Mouse (Mus musculus) hindbrain, embryonic 10.5 days (tissue): ENCODE measurements at regions not wholly inside any gene's neighbourhood (a gene's known extent, or its start where the extent isn't known, plus 50 kb on each side); places are given as distances from the start of the nearest gene placed in this dataset.

Experiments used
- DNase-seq: peaks from one replicate; pipeline ENCODE4 v3.0.0-alpha.2; 2017; ENCODE audit warnings: low spot score
- H3K27ac ChIP-seq: fragments of 300-500 bp; sonication (generic); 2 replicates; pipeline ENCODE4 v1.5.1; 2016; ENCODE audit warnings: mild to moderate bottlenecking, moderate library complexity
- H3K27me3 ChIP-seq: fragments of 300-500 bp; sonication (generic); 2 replicates; pipeline ENCODE4 v1.6.1; 2016; ENCODE audit warnings: mild to moderate bottlenecking; ENCODE audit not compliant: poor library complexity, insufficient read depth, severe bottlenecking
- H3K36me3 ChIP-seq: fragments of 300-500 bp; sonication (generic); 2 replicates; pipeline ENCODE4 v1.6.1; 2016; ENCODE audit warnings: mild to moderate bottlenecking, moderate library complexity
- H3K4me1 ChIP-seq: fragments of 300-500 bp; sonication (generic); replicated peaks from 2 replicates; pipeline ENCODE4 v1.6.1; 2016; ENCODE audit warnings: mild to moderate bottlenecking
- H3K4me3 ChIP-seq: fragments of 300-500 bp; sonication (generic); 2 replicates; pipeline ENCODE4 v1.5.1; 2016; ENCODE audit warnings: mild to moderate bottlenecking, moderate library complexity
- H3K9me3 ChIP-seq: fragments of 300-500 bp; sonication (generic); 2 replicates; pipeline ENCODE4 v1.6.1; 2016; ENCODE audit warnings: mild to moderate bottlenecking, moderate library complexity
- WGBS: fragments of 180-500 bp; shearing (Covaris S2); methylation state at CpG from one replicate; pipeline ENCODE4 v1.1.7; 2016; 5-methylcytosine and 5-hydroxymethylcytosine counted together

DNA sequence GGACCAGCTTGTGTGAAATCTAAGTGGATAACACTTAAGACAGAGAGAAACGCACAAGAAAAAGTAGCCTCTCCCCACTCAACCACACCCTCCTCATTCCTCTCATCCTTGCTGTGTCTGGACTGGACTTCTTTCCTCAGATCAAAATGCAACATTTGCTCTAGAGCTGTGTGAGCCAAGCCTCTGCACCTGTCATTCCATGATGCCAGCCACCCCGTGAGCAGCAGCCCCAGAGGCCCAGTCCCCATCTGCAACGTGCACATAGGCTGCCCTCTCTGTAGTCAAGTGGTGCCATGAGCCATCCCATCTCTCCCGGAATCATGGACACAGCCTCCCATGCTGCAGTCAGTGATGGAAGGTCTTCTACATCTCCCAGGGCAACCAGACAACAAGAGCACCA, 55.1 kb upstream of the Gpc1 start:
- DNase-seq, result no peak
- Histone ChIP-seq H3K4me1 (peaks cover 35% of the 10 kb centered on the region), H3K36me3 (no peaks in the 10 kb centered on the region), H3K27ac (no peak overlapping the region), H3K9me3 (no peaks in the 10 kb centered on the region), H3K27me3 (no peaks in the 10 kb centered on the region), H3K4me3 (no peak overlapping the region)
- WGBS, result 90% methylated on average over 4 of the region's 4 CpGs

DNA sequence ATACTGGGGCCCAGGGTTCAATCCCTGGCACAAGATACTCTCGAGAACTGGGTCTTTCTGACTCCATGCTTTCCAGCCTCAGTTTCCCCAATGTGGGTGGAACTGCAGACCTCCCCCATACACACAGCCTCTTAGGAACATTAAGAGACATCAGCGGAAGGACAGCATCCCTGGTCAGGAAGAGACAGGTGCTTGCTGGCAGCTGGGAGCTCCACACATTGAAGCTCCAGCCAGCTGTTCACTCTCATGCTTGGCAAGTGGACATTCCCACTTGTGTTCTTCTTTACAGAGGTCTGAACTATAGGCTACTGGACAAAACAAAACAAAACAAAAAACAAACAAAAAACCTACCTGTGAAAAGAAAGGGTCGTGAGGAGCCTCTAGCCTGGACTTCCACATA, 55.5 kb upstream of the Gpc1 start:
- H3K36me3 ChIP-seq, result no peaks in the 10 kb centered on the region
- no peak for DNase-seq
- no peak overlapping the region for H3K4me3 ChIP-seq
- 85% methylated on average over 3 of the region's 3 CpGs for WGBS
- H3K9me3 ChIP-seq, result no peaks in the 10 kb centered on the region
- H3K4me1 ChIP-seq, result peaks cover 35% of the 10 kb centered on the region
- no peaks in the 10 kb centered on the region for H3K27me3 ChIP-seq
- no peak overlapping the region for H3K27ac ChIP-seq

DNA sequence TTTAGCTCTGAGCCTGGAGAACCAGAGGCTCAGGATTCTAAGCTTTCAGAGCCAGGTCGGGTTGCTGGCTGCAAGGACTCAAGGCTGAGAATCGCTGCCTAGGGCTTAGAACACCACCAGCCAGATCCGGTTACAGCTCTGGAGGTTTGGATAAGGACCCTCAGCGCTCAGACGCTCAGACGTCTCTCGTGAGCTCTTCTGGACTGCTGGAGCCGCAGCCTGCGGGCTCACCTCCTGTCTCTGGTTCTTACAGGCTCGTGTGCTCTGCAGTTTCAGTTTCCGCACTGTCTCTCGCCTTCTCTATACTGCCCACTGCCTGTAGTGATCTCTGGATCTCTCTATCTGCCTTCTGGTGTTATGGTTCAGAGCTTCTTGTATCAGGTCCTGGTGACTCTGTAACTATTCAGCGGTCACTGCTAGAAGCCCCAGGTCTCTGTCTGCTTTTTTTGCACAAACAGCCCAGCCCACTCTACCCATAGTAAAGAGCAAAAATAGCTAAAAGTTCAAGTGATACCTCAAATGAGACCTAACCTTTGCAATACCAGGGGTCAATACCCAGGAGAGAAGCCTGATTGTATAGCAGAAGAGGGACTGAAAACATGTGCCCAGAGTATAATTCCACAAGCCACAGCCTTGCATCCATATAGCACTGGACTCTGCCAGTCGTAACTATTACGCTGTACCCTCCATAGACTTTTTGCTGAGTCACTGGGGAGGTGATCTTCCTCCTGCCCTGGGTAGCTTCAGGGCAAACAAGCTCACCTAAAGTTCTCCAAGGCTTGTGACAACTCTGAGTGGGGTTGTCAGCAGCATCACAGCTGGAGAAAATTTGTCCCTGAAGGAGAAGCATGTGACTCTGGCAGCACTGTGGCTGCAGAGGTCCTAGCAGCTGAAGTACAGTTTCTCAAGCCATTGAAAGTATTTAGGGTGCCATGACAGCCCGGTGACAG, 56.4 kb upstream of the Gpc1 start:
- H3K4me3 ChIP-seq, result no peak overlapping the region
- no peaks in the 10 kb centered on the region for H3K9me3 ChIP-seq
- H3K27ac ChIP-seq, result peak overlapping the region; percentile 56
- 40% methylated on average over 16 of the region's 16 CpGs for WGBS
- no peaks in the 10 kb centered on the region for H3K27me3 ChIP-seq
- DNase-seq, result peak; percentile 26
- H3K4me1 ChIP-seq, result peaks cover 36% of the 10 kb centered on the region
- no peaks in the 10 kb centered on the region for H3K36me3 ChIP-seq

DNA sequence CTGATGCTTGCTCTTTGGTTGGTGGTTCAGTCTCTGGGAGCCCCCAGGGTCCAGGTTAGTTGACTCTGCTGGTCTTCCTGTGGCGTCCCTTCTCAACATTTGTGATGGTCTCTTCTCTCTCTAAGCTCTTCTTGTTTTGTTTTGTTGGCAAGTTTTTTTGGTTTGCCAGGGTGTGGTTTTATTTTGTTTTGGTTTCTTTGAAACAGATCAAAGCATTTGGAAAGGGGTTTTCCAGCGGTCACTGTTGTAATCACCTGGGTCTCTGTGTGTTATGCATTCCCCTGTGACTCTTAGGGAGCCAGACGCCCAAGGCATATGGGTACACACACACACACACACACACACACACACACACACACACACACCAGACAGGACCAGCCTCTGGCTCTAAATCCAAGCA, 57.4 kb upstream of the Gpc1 start:
- peak overlapping the region; percentile 56; the same call in 1 of the 2 replicates for H3K27ac ChIP-seq
- DNase-seq, result no peak
- H3K9me3 ChIP-seq, result no peaks in the 10 kb centered on the region
- H3K27me3 ChIP-seq, result no peaks in the 10 kb centered on the region
- H3K4me1 ChIP-seq, result peaks cover 46% of the 10 kb centered on the region
- H3K4me3 ChIP-seq, result no peak overlapping the region
- H3K36me3 ChIP-seq, result no peaks in the 10 kb centered on the region
- WGBS, result 70% methylated on average over 3 of the region's 3 CpGs

DNA sequence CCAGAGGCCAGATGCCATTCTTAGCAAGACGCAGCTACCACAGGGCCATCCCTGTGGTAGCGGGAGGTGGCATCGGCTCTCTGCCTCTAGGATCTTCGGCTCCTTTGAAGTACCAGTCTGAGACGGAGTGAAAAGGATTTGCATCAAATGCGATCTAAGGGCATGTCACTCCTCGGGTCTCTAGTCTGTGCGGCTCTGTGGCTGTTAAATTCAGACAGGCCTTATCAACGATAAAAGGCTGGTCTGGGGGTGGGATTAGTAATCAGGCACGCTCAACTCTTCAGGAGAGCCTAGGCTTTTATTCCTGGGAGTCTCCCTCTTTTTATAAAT, 58.7 kb upstream of the Gpc1 start:
- Histone ChIP-seq H3K36me3 (no peaks in the 10 kb centered on the region), H3K27me3 (no peaks in the 10 kb centered on the region), H3K4me1 (peaks cover 48% of the 10 kb centered on the region), H3K27ac (peak overlapping the region; percentile 42), H3K4me3 (no peak overlapping the region), H3K9me3 (no peaks in the 10 kb centered on the region)
- WGBS, result 70% methylated on average over 10 of the region's 10 CpGs
- no peak for DNase-seq

DNA sequence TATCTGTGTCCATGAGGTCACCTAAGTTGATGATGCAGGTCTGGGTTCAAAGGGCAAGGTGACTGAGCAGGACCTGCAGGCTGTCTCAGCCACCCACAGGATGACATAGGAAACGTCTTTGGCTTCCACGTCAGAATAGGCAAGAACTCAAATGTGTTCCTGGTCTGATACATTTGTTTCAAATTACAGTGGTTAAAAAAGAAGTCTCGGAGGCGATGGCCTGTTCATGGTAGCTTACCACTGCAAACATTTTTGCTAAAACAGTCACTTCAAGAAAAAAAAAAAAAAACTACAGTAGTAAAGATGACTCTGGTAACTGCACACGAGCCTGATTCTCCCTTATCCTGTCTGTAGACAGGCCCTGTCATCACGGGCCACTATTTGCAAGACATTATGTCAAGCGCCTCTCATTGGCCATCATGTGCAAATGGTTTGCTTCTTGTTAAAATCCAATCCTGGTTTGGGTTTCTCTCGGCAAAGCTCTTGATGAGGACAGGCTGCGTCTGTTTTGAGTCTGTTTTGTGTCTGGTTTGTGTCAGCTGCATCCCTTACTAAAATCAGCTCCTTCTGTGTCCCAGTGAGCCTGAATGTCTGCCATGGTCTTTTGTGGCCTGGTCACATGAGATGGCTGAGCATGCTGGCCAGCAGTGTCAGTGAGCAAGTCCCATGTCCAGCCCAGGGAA, 59.2 kb upstream of the Gpc1 start:
- H3K27me3 ChIP-seq, result no peaks in the 10 kb centered on the region
- 66% methylated on average over 9 of the region's 9 CpGs for WGBS
- H3K9me3 ChIP-seq, result no peaks in the 10 kb centered on the region
- no peak for DNase-seq
- H3K36me3 ChIP-seq, result no peaks in the 10 kb centered on the region
- H3K4me3 ChIP-seq, result no peak overlapping the region
- H3K27ac ChIP-seq, result peak overlapping the region; percentile 42; the same call in 1 of the 2 replicates
- peaks cover 54% of the 10 kb centered on the region for H3K4me1 ChIP-seq

DNA sequence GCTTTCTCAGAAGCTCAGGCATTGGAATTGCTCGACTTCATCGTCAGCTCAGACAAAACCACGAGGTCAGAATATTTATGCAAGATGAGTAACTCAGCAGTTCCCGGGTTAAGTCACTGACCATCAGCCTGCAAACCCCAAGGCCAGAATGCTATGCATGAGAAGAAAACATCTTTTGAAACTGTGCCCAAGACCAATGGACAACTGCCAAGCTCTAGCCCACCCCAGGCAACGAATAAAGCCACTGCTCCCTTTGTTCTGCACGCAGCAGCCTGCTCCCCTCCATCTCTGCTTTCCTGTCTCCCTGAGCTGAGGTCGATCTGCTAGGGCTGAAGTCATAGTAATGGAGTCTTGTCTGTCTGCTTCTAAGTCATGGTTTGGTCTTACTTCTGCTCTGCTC, 61.7 kb upstream of the Gpc1 start:
- Histone ChIP-seq H3K27me3 (no peaks in the 10 kb centered on the region), H3K4me3 (no peak overlapping the region), H3K4me1 (peaks cover 55% of the 10 kb centered on the region), H3K36me3 (no peaks in the 10 kb centered on the region), H3K9me3 (no peaks in the 10 kb centered on the region), H3K27ac (peak overlapping the region; percentile 35; the same call in 1 of the 2 replicates)
- 72% methylated on average over 7 of the region's 7 CpGs for WGBS
- no peak for DNase-seq

DNA sequence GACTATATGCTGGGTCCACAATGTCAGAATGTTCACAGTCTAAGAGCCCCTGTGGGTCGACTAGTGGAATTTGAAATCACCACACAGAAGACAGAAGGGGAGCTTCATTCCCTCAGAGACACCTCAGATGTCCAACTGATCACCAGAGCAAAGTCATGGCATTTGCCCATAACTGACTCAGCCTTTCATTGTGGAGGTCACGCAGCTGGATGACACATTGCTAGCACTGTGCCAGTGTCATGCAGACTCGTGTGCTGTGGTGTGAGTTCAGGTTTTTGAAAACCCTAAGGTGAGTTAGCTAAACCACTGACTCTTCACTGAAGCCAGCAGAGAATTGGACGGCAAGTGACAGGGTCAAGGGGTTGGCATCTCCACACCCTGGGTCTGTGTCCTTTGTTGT, 62.3 kb upstream of the Gpc1 start:
- H3K4me1 ChIP-seq, result peaks cover 52% of the 10 kb centered on the region

DNA sequence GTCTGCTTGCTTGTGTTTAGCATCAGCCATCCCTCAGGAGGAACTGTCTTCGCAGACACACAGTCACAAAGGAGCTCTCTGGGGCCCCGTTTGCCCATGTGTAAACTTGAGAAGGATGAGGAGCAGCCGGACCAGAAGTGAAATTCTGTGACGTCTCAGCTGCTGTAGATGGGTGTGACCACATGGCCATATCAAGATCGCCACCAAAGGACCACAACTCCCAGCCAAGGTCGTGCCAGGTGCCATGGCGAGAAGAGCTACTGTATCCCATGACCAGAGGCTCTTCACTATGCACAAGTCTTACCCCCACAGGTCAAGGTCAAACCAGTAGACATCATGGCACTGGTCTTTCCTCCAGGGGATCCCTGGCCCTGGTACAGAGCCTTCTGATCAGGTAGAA, 64.9 kb upstream of the Gpc1 start:
- no peaks in the 10 kb centered on the region for H3K36me3 ChIP-seq
- no peak for DNase-seq
- H3K4me3 ChIP-seq, result no peak overlapping the region
- no peaks in the 10 kb centered on the region for H3K9me3 ChIP-seq
- WGBS, result 86% methylated on average over 7 of the region's 7 CpGs
- H3K27ac ChIP-seq, result no peak overlapping the region
- H3K4me1 ChIP-seq, result peaks cover 49% of the 10 kb centered on the region
- no peaks in the 10 kb centered on the region for H3K27me3 ChIP-seq

More for the DNA sequence above, 62.3 kb upstream of the Gpc1 start:
- DNase-seq, result no peak
- no peak overlapping the region for H3K4me3 ChIP-seq
- H3K27ac ChIP-seq, result no peak overlapping the region
- H3K9me3 ChIP-seq, result no peaks in the 10 kb centered on the region
- no peaks in the 10 kb centered on the region for H3K36me3 ChIP-seq
- WGBS, result 69% methylated on average over 4 of the region's 4 CpGs
- no peaks in the 10 kb centered on the region for H3K27me3 ChIP-seq

DNA sequence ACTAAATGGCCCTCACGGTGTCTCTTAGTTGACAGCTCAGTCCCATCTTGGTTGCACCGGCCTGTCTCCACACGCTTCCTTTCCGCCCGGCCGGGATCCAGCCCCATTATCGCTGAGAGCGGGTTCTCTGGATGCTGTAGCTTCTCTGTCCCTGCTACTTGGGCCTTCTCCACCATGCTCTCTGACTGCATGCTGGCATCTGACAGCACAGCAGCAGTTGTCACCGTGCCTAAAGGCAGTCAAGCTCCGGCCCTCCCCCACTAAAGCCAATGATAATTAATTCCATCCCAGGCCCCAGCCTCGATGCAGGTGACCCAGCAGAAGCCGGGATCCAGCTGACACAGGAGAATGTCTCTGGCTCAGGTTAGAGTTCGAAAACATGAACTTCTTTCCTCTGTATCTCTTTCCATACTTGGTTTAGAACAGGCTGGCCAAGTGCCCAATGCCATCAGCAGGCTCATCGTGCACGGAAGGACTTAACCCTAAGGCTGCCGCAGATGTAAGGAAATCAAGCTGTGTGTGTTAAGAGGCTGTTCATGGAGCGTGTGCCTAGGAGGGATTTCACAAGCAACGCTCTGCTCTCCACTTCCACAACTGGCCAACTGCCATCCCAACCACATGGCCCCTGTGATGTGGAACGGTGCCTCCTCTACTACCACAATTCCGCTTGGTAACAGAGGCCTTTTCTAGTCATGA, 76.5 kb upstream of the Gpc1 start:
- 79% methylated on average over 20 of the region's 20 CpGs for WGBS
- Histone ChIP-seq H3K27ac (no peak overlapping the region), H3K9me3 (no peaks in the 10 kb centered on the region), H3K36me3 (no peaks in the 10 kb centered on the region), H3K4me3 (no peak overlapping the region), H3K4me1 (peaks cover 29% of the 10 kb centered on the region), H3K27me3 (no peaks in the 10 kb centered on the region)
- no peak for DNase-seq

DNA sequence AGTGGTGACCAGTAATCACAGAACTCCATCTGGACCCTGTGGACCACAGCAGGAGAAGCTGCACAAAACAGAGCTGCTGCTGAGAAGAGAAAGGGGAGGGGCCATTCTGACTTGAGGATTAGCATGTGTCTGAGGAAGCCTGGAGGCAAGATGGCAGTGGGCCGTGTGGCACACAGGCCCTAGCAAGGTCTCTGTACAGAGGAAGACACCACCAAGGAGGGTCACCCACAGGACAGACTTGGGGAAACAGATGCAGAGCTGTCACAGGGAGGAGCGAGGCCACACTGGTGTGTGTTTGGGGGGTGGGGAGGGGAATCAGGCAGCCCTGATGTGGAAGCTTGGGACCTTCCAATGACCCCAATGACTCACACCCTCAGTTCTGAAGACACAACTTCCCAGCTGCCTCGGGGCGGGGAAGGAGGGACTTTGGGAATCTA, 79.7 kb upstream of the Gpc1 start:
- DNase-seq, result no peak
- H3K27ac ChIP-seq, result peak overlapping the region; percentile 56
- WGBS, result 64% methylated on average over 4 of the region's 4 CpGs

DNA sequence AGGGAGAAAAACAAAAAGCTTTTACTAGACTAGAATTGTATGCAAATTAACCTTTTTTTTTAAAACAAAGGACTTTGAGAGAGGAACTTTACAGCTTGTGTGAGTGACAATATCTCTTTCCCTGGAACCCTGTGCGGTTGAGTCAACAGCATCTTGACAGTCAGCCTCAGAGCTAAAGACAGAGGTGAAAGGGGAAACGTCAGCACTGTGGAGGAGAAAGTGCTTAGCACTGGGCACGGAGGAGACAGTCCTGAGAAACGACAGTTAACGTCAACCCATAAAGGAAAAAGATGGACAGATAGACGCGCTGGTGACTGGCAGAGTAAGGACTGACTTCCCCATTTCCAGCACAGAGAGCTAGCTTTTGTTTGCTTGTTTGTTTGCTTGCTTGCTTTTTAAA, 82.0 kb upstream of the Gpc1 start:
- 51% methylated on average over 7 of the region's 7 CpGs for whole genome bisulfite sequencing
- Histone ChIP-seq H3K4me1 (peaks cover 28% of the 10 kb centered on the region; the same call in 1 of the 2 replicates), H3K9me3 (no peaks in the 10 kb centered on the region)

More for the DNA sequence above, 79.7 kb upstream of the Gpc1 start:
- H3K27me3 ChIP-seq, result no peaks in the 10 kb centered on the region
- H3K4me1 ChIP-seq, result peaks cover 35% of the 10 kb centered on the region
- no peak overlapping the region for H3K4me3 ChIP-seq
- H3K9me3 ChIP-seq, result no peaks in the 10 kb centered on the region
- H3K36me3 ChIP-seq, result no peaks in the 10 kb centered on the region

More for the DNA sequence above, 82.0 kb upstream of the Gpc1 start:
- no peak overlapping the region for H3K27ac ChIP-seq
- 0 out of 2 replicates have a peak, but pooled peaks cover 4% of the 10 kb centered on the region for H3K27me3 ChIP-seq
- H3K36me3 ChIP-seq, result no peaks in the 10 kb centered on the region
- DNase-seq, result no peak
- H3K4me3 ChIP-seq, result no peak overlapping the region
